Comparison of ENCODE assay signal across 8 mouse cellular contexts in genomic region chr8:4192807-4193587, GRCm38 (mm10). TPM values are rescaled to one million over a fixed set of nuclear protein-coding genes. Genes with fewer than 3 reads are reported as not detected.
A peak's percentile ranks its signal among the peaks of the same experiment; 100 is the strongest.
DNase-seq lines count a peak whose midpoint lies in the region; ATAC-seq and TF ChIP-seq lines count a peak whose summit lies in the region.

No protein-coding gene starts in this region.

- H3K4me2 ChIP-seq in heart, embryonic 12.5 days: peak overlapping the region; percentile 34; the same call in 1 of the 2 replicates
- peak overlapping the region; percentile 46 for H3K4me2 ChIP-seq in kidney, embryonic 15.5 days

- no peaks in the 10 kb centered on the region for H3K27me3 ChIP-seq in C2C12 (ENCODE audit: control insufficient read depth, insufficient read depth, insufficient read length)
- H3K27me3 ChIP-seq in heart, embryonic 12.5 days (replicated peaks): no peaks in the 10 kb centered on the region
- no peaks in the 10 kb centered on the region for H3K27me3 ChIP-seq in kidney, embryonic 15.5 days

- no peak overlapping the region for H3K4me3 ChIP-seq in C2C12 (ENCODE audit: insufficient read depth, poor library complexity, severe bottlenecking)
- H3K4me3 ChIP-seq in heart, embryonic 12.5 days: no peak overlapping the region
- H3K4me3 ChIP-seq in kidney, embryonic 15.5 days (replicated peaks): no peak overlapping the region

- peak; percentile 87 for DNase-seq in brain, adult 2 months (ENCODE audit: low read depth, low spot score)
- peak; percentile 88 for DNase-seq in liver
- peak; percentile 30 to 50 for DNase-seq in monocyte, adult 2 months (ENCODE audit: low read depth in 1 of 2, low spot score in 2 of 2)
- DNase-seq in spleen, postnatal 10 days (ENCODE audit: low spot score in 2 of 2): peak; percentile 75 to 89

- H3K36me3 ChIP-seq in C2C12 (ENCODE audit: control insufficient read depth, insufficient read depth): no peaks in the 10 kb centered on the region
- H3K36me3 ChIP-seq in heart, embryonic 12.5 days: peaks cover 4% of the 10 kb centered on the region; the same call in 1 of the 2 replicates
- peaks cover 10% of the 10 kb centered on the region for H3K36me3 ChIP-seq in kidney, embryonic 15.5 days

- no peak overlapping the region for H3K9ac ChIP-seq in heart, embryonic 12.5 days
- H3K9ac ChIP-seq in kidney, embryonic 15.5 days: no peak overlapping the region

- WGBS in heart, embryonic 12.5 days: 8% methylated on average over 18 of the region's 18 CpGs
- 11% methylated on average over 18 of the region's 18 CpGs for WGBS in kidney, embryonic 15.5 days

- H3K79me2 ChIP-seq in C2C12 (ENCODE audit: control insufficient read depth, insufficient read depth): no peaks in the 10 kb centered on the region

- no peaks in the 10 kb centered on the region for H3K9me3 ChIP-seq in heart, embryonic 12.5 days (replicated peaks)
- no peaks in the 10 kb centered on the region for H3K9me3 ChIP-seq in kidney, embryonic 15.5 days (replicated peaks)

- TF ChIP-seq CTCF in C2C12 (IDR thresholded peaks at IDR 0.05; ENCODE audit: control insufficient read depth, insufficient read depth, insufficient read length): peak; percentile 79

- H3K4me1 ChIP-seq in heart, embryonic 12.5 days (replicated peaks): peaks cover 4% of the 10 kb centered on the region; the same call in 1 of the 2 replicates
- H3K4me1 ChIP-seq in kidney, embryonic 15.5 days: peaks cover 9% of the 10 kb centered on the region

- no peaks in the 10 kb centered on the region for H3K79me3 ChIP-seq in C2C12 (ENCODE audit: low read depth)

- no peak overlapping the region for H3K27ac ChIP-seq in heart, embryonic 12.5 days (ENCODE audit: poor library complexity, severe bottlenecking)
- no peak overlapping the region for H3K27ac ChIP-seq in kidney, embryonic 15.5 days

- no peak overlapping the region for H3ac ChIP-seq in C2C12 (ENCODE audit: control insufficient read depth, insufficient read length, low read depth)

- peak; percentile 60 for ATAC-seq in erythroblast, adult 5-6 weeks (replicated peaks; ENCODE audit: low FRiP score, poor library complexity, severe bottlenecking)
- peak; percentile 77 for ATAC-seq in heart, embryonic 12.5 days (ENCODE audit: insufficient number of reproducible peaks, low FRiP score)
- ATAC-seq in kidney, embryonic 15.5 days (replicated peaks; ENCODE audit: low FRiP score): peak; percentile 90

TF ChIP-seq in C2C12, 6 proteins besides CTCF, POLR2A, EP300 and RAD21:
- TF ChIP-seq FOSL1 (IDR thresholded peaks at IDR 0.05; ENCODE audit: insufficient read depth, low read length, poor library complexity, severe bottlenecking) (no peak), MYOG (IDR thresholded peaks at IDR 0.05; ENCODE audit: control insufficient read depth, extremely low read depth, insufficient read length) (no peak), MAX (IDR thresholded peaks at IDR 0.05) (no peak), MYOD1 (IDR thresholded peaks at IDR 0.05; ENCODE audit: control insufficient read depth, insufficient read length, low read depth) (no peak), CEBPB (IDR thresholded peaks at IDR 0.05; ENCODE audit: low read depth) (no peak), USF1 (IDR thresholded peaks at IDR 0.05; ENCODE audit: low read depth) (no peak)

RNA-seq across cellular contexts. Expression of gene Prr36, which starts 24.3 kb away (rescaled TPM):
- 0.18 TPM for polyA plus RNA-seq in C2C12 (2012; fragmentation: generic; extraction: Trizol)
- total RNA-seq in erythroblast, adult 5-6 weeks (2015; ENCODE audit: low replicate concordance): not detected in 2 replicates
- 0.09 TPM in 1 of 2 replicates, not detected in the other for total RNA-seq in erythroblast, adult 5-6 weeks (2017; ENCODE audit: low replicate concordance)
- polyA plus RNA-seq in heart, embryonic 12.5 days (2016; fragmentation: Nextera tagmentation; extraction: Ambion mirVana): 0.18 and 0.24 TPM in 2 replicates
- 4.4 and 4.9 TPM in 2 replicates for polyA plus RNA-seq in kidney, embryonic 15.5 days (2015; fragmentation: Nextera tagmentation; extraction: Ambion mirVana)

RNA-seq across cellular contexts. Expression of gene Evi5l, which starts 26.6 kb away (rescaled TPM):
- 11.6 TPM for polyA plus RNA-seq in C2C12 (2012; fragmentation: generic; extraction: Trizol)
- 0.38 and 4.0 TPM in 2 replicates for total RNA-seq in erythroblast, adult 5-6 weeks (2015; ENCODE audit: low replicate concordance)
- 3.6 and 4.2 TPM in 2 replicates for total RNA-seq in erythroblast, adult 5-6 weeks (2017; ENCODE audit: low replicate concordance)
- 15.2 and 18.4 TPM in 2 replicates for polyA plus RNA-seq in heart, embryonic 12.5 days (2016; fragmentation: Nextera tagmentation; extraction: Ambion mirVana)
- 23.7 and 28.8 TPM in 2 replicates for polyA plus RNA-seq in kidney, embryonic 15.5 days (2015; fragmentation: Nextera tagmentation; extraction: Ambion mirVana)

RNA-seq across cellular contexts. Expression of gene Lrrc8e, which starts 33.6 kb away (rescaled TPM):
- 1.7 TPM for polyA plus RNA-seq in C2C12 (2012; fragmentation: generic; extraction: Trizol)
- not detected in 2 replicates for total RNA-seq in erythroblast, adult 5-6 weeks (2015; ENCODE audit: low replicate concordance)
- total RNA-seq in erythroblast, adult 5-6 weeks (2017; ENCODE audit: low replicate concordance): not detected in 2 replicates
- 0.28 TPM in 1 of 2 replicates, not detected in the other for polyA plus RNA-seq in heart, embryonic 12.5 days (2016; fragmentation: Nextera tagmentation; extraction: Ambion mirVana)
- 0.78 and 1.0 TPM in 2 replicates for polyA plus RNA-seq in kidney, embryonic 15.5 days (2015; fragmentation: Nextera tagmentation; extraction: Ambion mirVana)

RNA-seq across cellular contexts. Expression of gene Map2k7, which starts 45.5 kb away (rescaled TPM):
- 33.5 TPM for polyA plus RNA-seq in C2C12 (2012; fragmentation: generic; extraction: Trizol)
- total RNA-seq in erythroblast, adult 5-6 weeks (2015; ENCODE audit: low replicate concordance): 16.3 and 22.4 TPM in 2 replicates
- 6.6 and 8.6 TPM in 2 replicates for total RNA-seq in erythroblast, adult 5-6 weeks (2017; ENCODE audit: low replicate concordance)
- 28.7 and 32.2 TPM in 2 replicates for polyA plus RNA-seq in heart, embryonic 12.5 days (2016; fragmentation: Nextera tagmentation; extraction: Ambion mirVana)
- 28.0 and 31.5 TPM in 2 replicates for polyA plus RNA-seq in kidney, embryonic 15.5 days (2015; fragmentation: Nextera tagmentation; extraction: Ambion mirVana)

RNA-seq across cellular contexts. Expression of gene Gm49320, which starts 45.7 kb away (rescaled TPM):
- polyA plus RNA-seq in C2C12 (2012; fragmentation: generic; extraction: Trizol): 0.11 TPM
- total RNA-seq in erythroblast, adult 5-6 weeks (2015; ENCODE audit: low replicate concordance): 0.84 TPM in 1 of 2 replicates, not detected in the other
- not detected in 2 replicates for total RNA-seq in erythroblast, adult 5-6 weeks (2017; ENCODE audit: low replicate concordance)
- 0.58 TPM in 1 of 2 replicates, not detected in the other for polyA plus RNA-seq in heart, embryonic 12.5 days (2016; fragmentation: Nextera tagmentation; extraction: Ambion mirVana)
- polyA plus RNA-seq in kidney, embryonic 15.5 days (2015; fragmentation: Nextera tagmentation; extraction: Ambion mirVana): 0.86 and 0.91 TPM in 2 replicates
